Mouse (Mus musculus) liver, embryonic 14.5 days (tissue): ENCODE measurements around the gene Gatb. TPM values are rescaled to one million over a fixed set of nuclear protein-coding genes. Genes with fewer than 3 reads are reported as not detected.

Experiments used
- ATAC-seq: fragments of 200-750 bp; cut with Nextera tagmentation; 2 replicates; pipeline ENCODE4 v1.8.0; 2017; ENCODE audit warnings: moderate number of reproducible peaks, mild to moderate bottlenecking, moderate library complexity; ENCODE audit not compliant: insufficient read depth
- DNase-seq, 3 experiments: peaks; one replicate each; pipeline ENCODE4 v3.0.0-alpha.2; 2012 to 2013; ENCODE audit warnings: low read depth in 3 of 3, low spot score in 3 of 3
- H3K27ac ChIP-seq: fragments of 300-500 bp; sonication (generic); 2 replicates; pipeline ENCODE4 v1.5.1; 2014; ENCODE audit warnings: moderate library complexity, mild to moderate bottlenecking, control low read depth, inconsistent platforms
- H3K27me3 ChIP-seq: fragments of 300-500 bp; sonication (generic); 2 replicates; pipeline ENCODE4 v1.6.1; 2014; ENCODE audit warnings: mild to moderate bottlenecking, low read length, moderate library complexity; ENCODE audit not compliant: control insufficient read depth, insufficient read depth
- H3K36me3 ChIP-seq: fragments of 300-500 bp; sonication (generic); replicated peaks from 2 replicates; pipeline ENCODE4 v1.6.1; 2014; ENCODE audit warnings: low read depth; ENCODE audit not compliant: control insufficient read depth, insufficient read depth
- H3K4me1 ChIP-seq, 2 experiments: fragments of 200-500 bp in 1 of 2; fragments of 300-500 bp in 1 of 2; sonication (generic) in 1 of 2; replicated peaks; 2 replicates each; pipeline ENCODE4 v1.6.1; 2012 to 2014; ENCODE audit warnings: antibody characterized with exemption in 1 of 2, inconsistent platforms in 1 of 2, low read length in 1 of 2; ENCODE audit not compliant: control insufficient read depth in 2 of 2, insufficient read depth in 2 of 2
- H3K4me2 ChIP-seq: fragments of 300-500 bp; sonication (generic); 2 replicates; pipeline ENCODE4 v1.6.1; 2014; ENCODE audit warnings: low read depth, mild to moderate bottlenecking, control low read depth, moderate library complexity
- H3K4me3 ChIP-seq, 2 experiments: fragments of 200-500 bp in 1 of 2; fragments of 300-500 bp in 1 of 2; sonication (generic) in 1 of 2; 2 replicates each; pipeline ENCODE4 v1.5.1; 2012 to 2014; ENCODE audit warnings: low read depth in 2 of 2, low read length in 2 of 2, mild to moderate bottlenecking in 2 of 2, control low read depth in 1 of 2, inconsistent platforms in 1 of 2, moderate library complexity in 1 of 2; ENCODE audit not compliant: insufficient read depth in 1 of 2
- H3K9ac ChIP-seq: fragments of 300-500 bp; sonication (generic); replicated peaks from 2 replicates; pipeline ENCODE4 v1.6.1; 2014; ENCODE audit warnings: mild to moderate bottlenecking, control low read depth, moderate library complexity
- H3K9me3 ChIP-seq: fragments of 300-500 bp; sonication (generic); 2 replicates; pipeline ENCODE4 v1.6.1; 2016; ENCODE audit warnings: low read length, mixed read lengths; ENCODE audit not compliant: control insufficient read depth
- CTCF ChIP-seq: IDR thresholded peaks from 2 replicates; pipeline ENCODE4 v1.5.1; 2016; ENCODE audit warnings: antibody characterized with exemption, low read depth, control low read depth
- EP300 ChIP-seq: IDR thresholded peaks from 2 replicates; pipeline ENCODE4 v1.6.1; 2016; ENCODE audit warnings: antibody characterized with exemption, low read depth
- WGBS: fragments of 180-500 bp; shearing (Covaris S2); extraction: QIAGEN DNeasy Blood & Tissue Kit; methylation state at CpG from one replicate; pipeline ENCODE4 v1.1.7; 2014; ENCODE audit not compliant: insufficient replicate concordance; 5-methylcytosine and 5-hydroxymethylcytosine counted together
- polyA plus RNA-seq, 2 experiments: library from polyadenylated mRNA; depleted of rRNA in 1 of 2; stranded (reverse) in 1 of 2; unstranded in 1 of 2; fragments of >200 nt; fragmentation: Nextera tagmentation in 1 of 2; extraction: Ambion mirVana in 1 of 2; gene quantifications; 2 replicates each; pipeline versions ENCODE4 v1.2.1 to v1.2.3; 2012 to 2014

The Gatb gene
- polyA plus RNA-seq, 2 experiments: 6.4 to 15.2 TPM

DNA sequence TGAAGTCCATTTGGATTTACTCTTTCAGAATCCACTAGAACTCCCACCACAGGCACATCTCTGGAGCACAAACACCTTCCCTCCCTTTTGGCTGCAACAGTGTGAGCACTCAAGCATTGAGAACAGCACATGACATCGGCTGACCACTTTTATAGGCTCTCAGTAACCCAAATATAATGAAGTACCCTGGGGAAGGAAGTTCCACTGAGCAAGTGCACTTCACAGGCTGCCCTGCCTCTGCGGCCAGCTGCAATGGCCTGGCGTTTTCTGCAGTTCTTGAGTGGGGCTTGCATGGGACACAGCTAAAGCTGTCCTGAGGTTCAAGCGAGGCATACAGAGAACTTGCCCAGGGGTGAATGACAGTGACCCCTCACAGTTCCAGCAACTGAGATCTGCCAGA lies 117.2 kb downstream of the Gatb start:
- DNase-seq (no peak), ATAC-seq (no peak)
- no peak overlapping the region for H3K9ac ChIP-seq
- no peaks in the 10 kb centered on the region for H3K36me3 ChIP-seq
- no peak overlapping the region for H3K27ac ChIP-seq
- no peaks in the 10 kb centered on the region for H3K27me3 ChIP-seq
- no peaks in the 10 kb centered on the region for H3K9me3 ChIP-seq
- H3K4me2 ChIP-seq: no peak overlapping the region
- TF ChIP-seq CTCF: no peak
- TF ChIP-seq EP300: no peak
- H3K4me3 ChIP-seq: no peak overlapping the region
- H3K4me1 ChIP-seq: no peaks in the 10 kb centered on the region
- WGBS: 52% methylated on average over 4 of the region's 4 CpGs

- 14% methylated on average over 3 of the region's 3 CpGs for WGBS
- H3K4me1 ChIP-seq: no peaks in the 10 kb centered on the region
- no peaks in the 10 kb centered on the region for H3K9me3 ChIP-seq
- no peak overlapping the region for H3K9ac ChIP-seq
- no peak overlapping the region for H3K27ac ChIP-seq
- TF ChIP-seq EP300 (no peak), CTCF (no peak)
- no peak overlapping the region for H3K4me3 ChIP-seq
- DNase-seq (no peak), ATAC-seq (no peak)
- H3K27me3 ChIP-seq: no peaks in the 10 kb centered on the region
- H3K4me2 ChIP-seq: no peak overlapping the region
- H3K36me3 ChIP-seq: no peaks in the 10 kb centered on the region
Measured at GRCm38 (mm10) chr3:85693013-85693412, 119.1 kb downstream of the Gatb start.

DNA sequence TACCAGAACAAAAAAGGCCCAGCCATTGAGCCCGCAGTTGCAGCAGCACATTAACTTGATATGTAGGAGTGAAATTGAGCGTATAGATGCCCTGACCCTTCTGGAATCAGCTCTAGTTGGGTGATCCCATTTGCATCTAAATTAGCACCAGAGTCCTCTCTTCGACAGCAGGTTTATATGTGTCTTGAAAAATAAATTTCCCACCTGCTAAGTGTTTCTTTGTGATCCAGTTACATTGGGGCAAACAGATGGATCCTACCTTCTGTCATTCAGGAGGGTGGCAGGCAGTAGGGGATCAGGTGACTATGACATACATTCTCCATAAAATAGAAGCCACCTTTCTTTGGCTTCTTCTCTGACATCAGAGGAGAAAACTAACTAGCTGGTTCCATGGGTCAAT lies 121.1 kb downstream of the Gatb start:
- Histone ChIP-seq H3K27me3 (no peaks in the 10 kb centered on the region), H3K4me1 (no peaks in the 10 kb centered on the region), H3K36me3 (no peaks in the 10 kb centered on the region), H3K4me2 (no peak overlapping the region), H3K9ac (no peak overlapping the region), H3K4me3 (no peak overlapping the region), H3K9me3 (no peaks in the 10 kb centered on the region), H3K27ac (no peak overlapping the region)
- DNase-seq (no peak), ATAC-seq (no peak)
- TF ChIP-seq EP300 (no peak), CTCF (no peak)
- 70% methylated on average over 3 of the region's 3 CpGs for WGBS

DNA sequence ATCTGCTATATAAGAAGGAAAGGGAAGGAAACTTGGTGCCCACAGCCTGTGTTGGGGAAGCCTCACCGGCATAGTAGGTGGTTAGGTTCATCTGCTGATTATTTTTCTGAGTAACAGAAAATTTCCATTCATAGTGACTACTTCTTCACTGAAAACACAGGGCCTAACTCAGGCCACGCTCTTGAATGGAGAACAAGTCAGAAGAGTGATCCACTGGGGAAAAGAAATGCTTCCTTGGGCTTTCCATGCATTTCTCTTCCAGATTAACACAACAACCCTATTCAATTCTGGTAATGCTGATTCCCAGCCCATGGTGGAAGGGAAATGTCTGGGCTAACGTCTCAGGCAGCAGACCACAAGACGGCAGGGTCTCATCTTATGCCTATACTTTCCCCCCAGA lies 124.6 kb downstream of the Gatb start:
- ATAC-seq (no peak), DNase-seq (no peak)
- no peak for TF ChIP-seq EP300
- no peak for TF ChIP-seq CTCF
- Histone ChIP-seq H3K27me3 (no peaks in the 10 kb centered on the region), H3K4me3 (no peak overlapping the region), H3K4me2 (no peak overlapping the region), H3K9ac (no peak overlapping the region), H3K36me3 (no peaks in the 10 kb centered on the region), H3K27ac (no peak overlapping the region), H3K9me3 (no peaks in the 10 kb centered on the region), H3K4me1 (0 out of 4 replicates have a peak, but pooled peaks cover 0 to 3% of the 10 kb centered on the region in 2 experiments)
- 49% methylated on average over 4 of the region's 4 CpGs for WGBS

GRCm38 (mm10) chr3:85703141-85703882 lies 129.4 kb downstream of the Gatb start:
- Histone ChIP-seq H3K27ac (no peak overlapping the region), H3K4me2 (no peak overlapping the region), H3K9me3 (no peaks in the 10 kb centered on the region), H3K27me3 (no peaks in the 10 kb centered on the region), H3K9ac (no peak overlapping the region), H3K36me3 (no peaks in the 10 kb centered on the region), H3K4me3 (no peak overlapping the region), H3K4me1 (0 out of 4 replicates have a peak, but pooled peaks cover 0 to 4% of the 10 kb centered on the region in 2 experiments)
- WGBS: 36% methylated on average over 6 of the region's 6 CpGs
- no peak for TF ChIP-seq EP300
- no peak for TF ChIP-seq CTCF
- ATAC-seq: no peak
- DNase-seq: no peak

Other genes starting within 250 kb of the Gatb start
- gene Fam160a1, start 243.2 kb downstream of the Gatb start, polyA plus RNA-seq (2012; rRNA removed): 0.15 and 0.20 TPM in 2 replicates
- gene Fam160a1, start 243.2 kb downstream of the Gatb start, polyA plus RNA-seq (2014; fragmentation: Nextera tagmentation; extraction: Ambion mirVana): 0.27 and 0.38 TPM in 2 replicates